Mouse (Mus musculus) cerebellum, postnatal 4 days (tissue): Measurements from ENCODE around the gene Dbn1.

ENCODE experiments used
- DNase-seq, 2 experiments: peaks; one replicate each; pipeline ENCODE4 v3.0.0; 2022; ENCODE audit warnings: low spot score in 2 of 2, mixed read lengths in 1 of 2

Gene Dbn1

DNA sequence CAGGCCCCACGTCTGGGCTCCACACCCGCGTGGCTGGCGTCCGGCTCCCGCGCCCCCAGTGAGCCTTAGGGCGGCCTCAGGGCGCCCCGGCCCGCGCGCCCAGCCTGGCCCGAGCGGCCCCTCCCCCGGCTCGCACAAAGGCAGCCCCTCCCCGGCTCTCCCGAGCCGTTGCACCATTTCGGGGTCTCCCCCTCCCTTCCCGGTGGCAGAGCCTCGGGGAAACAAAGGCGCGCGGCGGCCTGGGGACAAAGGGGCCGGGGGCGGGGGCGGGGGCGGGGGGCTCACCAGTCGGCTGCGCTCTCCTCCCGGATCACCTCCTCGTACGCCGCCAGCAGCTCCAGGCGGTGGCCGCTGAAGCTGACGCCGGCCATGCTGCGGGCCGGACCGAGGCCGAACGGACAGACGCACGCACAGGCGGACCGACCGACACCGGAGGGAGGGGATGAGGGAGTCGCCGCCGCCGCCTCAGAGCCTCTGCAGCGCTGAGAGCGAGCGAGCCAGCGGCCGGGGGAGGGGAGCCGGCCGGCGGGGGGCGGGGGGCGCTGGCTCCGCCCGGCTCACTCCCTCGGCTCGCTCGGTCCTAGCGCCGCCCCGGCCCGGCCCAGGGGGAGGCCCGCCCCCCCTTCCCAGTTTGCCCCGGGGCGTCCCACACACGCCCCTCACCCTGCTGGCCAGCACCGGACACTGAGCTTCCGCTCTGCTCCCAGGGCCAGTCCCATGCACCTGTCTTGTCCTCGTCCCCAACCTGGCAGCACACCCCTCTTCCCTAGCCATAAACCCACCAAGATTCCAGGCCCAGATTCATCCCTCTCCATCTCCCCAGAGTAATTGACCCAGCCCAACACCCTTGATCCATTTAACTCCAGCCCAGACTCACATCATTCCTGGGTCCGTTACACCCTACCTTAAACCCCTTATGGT, at the start of gene Dbn1:
Gene Dbn1, minus strand, starts transcription at position 534 of the 921 bp plus-strand sequence.
- DNase-seq: peak in 1 of 2 experiments; percentile 71

DNA sequence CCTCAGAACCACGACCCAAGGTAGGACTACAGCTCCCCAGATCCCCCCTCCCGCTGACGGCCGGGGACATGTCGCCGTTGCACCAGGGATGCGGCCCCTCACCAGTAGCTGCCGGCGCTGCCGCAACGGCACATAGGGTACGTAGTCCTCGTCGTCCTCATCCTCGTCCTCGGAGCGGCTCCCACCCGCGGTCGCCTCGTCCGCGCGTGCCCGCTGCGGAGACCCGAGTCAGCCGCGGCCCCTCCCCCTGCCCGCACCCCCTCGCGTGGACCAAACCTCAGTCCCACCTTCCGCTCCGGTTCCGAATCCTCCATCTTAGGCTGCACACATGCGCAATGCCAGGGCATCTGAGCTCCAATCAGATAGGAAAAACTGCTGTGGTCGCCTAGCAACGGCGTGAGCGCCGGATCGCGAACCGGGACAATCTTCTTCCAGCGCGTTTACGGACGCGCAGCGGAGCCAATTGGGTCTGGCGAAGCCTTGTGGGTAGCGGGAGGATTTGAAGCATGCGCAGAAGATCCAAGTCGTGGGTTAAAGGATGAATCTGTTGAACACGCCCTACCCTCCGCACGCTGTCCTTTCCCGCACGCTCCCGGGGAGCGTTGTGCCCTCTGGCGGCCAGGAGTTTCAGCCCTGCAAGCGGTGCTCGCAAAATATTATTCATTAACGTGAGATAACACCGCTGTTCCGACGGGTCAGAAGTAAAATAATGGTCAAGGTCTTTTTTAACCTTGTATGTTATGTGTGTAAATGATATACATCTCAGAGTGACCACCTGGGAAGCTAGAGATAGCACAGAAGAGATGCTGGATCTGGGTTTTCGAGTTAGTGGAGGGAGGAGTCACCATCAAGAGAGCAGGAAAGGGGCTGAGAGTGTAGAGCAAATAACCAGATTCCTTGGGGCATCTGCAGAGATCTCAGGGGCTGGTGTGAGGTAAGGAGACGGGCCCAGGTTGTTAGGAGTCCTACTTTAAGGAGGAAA, 48.6 kb upstream of the Dbn1 start, which contains the start of gene Ddx41:
Gene Ddx41, minus strand, starts transcription at position 465 of the 982 bp plus-strand sequence.
- DNase-seq: peak; percentile 99 to 100

DNA sequence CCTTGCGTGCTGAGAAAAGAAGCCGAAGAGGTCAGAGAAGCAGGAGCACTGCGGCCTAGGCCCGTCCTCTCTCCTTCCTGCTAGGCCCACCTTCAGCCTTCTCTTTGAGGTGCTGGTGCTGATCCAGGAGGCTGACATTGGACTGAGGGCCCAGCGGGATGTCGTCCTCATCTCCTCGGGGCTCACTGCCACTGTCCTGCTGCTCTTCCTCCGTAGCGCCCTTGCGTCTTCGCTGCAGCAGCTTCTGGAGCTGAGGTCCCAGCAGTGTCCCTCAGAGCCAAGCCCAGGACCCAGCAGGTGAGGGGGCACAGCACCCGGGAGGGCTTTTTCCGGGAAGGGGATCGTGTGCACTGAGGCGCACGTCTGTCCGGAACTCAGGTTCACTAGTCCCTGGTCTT, 47.9 kb upstream of the Dbn1 start:
- DNase-seq: peak in 1 of 2 experiments; percentile 17

DNA sequence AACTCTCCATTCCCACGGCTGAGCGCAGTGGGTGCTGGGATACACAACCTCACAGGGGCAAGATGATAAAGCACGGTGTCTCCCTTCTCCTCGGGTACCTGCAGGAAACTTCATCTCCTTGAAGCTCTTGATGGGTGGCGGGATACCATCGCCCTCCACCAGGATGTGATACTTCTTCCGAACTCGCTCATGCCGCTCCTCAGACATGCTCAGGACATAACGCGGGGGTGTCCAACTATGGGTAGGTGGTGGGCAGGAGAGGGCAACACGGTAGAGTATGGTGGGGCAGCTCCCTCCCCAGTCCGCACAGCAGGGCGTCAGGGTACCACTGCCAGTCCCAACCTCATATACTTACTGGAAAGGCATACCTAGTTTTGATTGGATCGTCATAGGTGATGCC, 47.3 kb upstream of the Dbn1 start:
- no peak for DNase-seq

DNA sequence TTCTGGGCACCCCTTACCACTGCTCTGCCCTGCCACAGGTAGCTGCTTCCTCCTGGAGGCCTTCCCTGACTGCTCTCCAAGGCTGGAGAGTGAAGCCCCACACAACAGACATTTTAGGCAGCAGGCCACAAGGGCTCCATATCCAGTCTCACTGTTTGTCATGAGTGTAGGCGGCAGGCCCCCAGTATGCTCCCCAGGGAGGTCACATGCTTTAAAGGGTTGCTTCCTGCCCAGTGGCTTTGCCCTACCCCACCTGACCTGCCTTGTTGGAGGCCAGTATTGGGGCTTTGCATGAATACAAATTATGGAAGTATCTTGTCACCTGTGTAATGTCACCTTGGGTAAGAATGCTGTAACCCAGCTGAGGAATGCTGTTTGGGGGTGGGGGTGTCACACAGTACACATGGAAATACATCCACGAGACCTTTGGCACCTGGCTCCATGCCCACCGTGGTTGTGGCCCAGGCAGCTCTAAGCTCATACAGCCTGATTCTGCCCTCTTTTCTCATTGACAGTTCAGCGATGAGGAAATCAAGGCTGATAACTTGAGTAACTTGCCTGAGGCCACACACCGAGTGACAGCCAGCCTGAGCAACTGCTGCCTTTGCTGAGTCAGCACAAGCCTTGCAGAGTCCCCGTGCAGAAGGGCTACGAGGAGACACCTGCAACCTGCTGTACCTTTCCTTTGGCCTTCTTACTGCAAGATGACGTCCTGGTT, 41.4 kb upstream of the Dbn1 start, which contains the start of gene Dok3:
Gene Dok3, minus strand, starts transcription at position 99 of the 718 bp plus-strand sequence.
- DNase-seq: no peak

DNA sequence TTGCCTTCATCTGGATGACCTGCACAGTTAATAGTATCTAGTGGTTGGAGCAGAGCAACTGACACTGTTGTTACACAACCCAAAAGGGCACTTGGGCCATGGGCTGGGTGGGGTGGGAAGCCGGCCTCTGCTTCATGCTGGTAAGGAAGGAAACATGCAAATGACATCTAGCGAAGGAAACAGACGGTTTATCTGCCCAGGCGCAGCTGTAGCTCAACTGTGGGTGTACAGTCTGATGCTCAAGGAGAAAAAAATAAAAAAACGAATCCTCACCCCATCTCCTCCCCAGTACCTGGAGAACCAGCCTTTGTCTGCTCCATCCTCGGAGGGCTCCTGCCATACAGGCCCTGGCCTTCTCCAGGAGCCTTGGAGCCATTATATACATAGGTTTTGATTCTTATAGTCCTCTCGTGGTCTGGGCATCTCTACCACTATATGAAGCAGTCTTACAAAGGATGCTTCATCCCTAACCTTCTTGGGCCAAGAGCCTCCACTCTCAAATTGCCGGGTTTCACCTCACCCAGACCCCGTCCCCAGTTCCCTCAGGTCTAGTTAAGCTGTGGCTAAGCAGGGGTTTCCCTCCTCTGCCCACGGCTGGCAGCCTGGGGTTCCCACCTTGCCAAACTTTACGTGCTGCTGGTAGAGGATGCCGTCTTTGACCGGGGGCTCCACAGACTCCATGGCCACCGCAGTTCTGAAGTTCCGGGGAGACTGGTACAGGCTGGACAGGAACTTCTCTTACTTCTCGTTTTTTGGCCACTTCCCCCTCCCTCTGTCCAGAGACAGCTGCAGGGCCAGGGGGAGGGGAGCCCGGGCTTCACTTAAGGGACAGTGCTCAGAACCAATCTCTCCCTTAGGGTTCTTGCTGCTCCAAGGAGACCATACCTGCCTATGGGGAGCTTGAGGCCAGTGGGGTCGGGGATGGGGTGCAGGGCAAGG, 40.2 kb upstream of the Dbn1 start:
- DNase-seq: no peak

DNA sequence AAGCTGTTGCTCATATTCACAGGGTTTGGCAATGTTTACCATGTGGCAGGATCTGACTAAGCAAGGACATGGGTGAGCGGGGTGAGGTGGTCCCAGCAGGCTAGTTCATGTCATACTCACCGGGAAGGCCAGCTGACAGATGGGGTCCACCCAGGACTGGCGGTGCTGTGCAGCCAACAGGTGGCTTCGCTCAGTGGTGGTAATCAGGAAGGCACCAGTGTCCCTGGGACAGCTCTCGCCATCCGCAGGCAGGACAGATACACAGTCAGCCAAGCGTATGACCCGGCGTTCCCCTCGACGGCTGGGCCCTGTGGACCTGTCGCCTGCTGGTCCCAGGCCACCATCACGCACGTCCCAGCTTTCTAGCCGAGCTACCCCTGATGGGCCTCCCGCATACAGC, 39.3 kb upstream of the Dbn1 start:
- DNase-seq: no peak

DNA sequence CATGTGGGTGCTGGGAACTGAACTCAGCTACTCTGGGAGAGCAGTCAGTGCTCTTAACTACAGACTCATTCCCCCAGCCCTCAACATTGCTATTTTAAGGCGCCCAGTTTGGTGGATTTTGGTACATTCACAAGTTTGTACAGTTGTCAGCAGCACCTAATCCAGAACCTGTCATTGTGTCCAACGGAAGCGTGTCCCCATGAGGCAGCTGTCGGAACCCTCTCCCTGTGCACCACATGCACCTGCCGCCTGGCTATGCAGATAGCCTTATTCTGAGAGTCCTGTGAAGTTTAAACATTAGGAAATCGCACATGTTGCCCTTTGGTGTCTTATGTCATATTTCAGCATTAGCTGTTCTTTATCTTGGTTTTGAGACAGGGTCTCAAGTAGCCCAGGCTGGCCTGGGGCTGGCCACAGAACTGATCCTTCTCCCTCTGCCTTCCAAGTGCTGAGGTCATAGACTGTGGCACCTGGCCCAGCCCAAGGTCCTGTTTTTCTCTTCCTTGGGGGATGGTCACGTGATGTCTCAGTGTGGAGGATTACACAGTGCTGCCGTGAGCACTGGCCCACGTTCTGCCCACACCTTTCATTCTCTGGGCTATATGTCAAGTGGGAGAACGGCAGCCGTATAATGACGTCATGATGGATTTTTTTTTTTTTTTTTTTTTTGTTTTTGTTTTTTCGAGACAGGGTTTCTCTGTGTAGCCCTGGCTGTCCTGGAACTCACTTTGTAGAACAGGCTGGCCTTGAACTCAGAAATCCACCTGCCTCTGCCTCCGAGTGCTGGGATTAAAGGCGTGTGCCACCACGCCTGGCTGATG, 38.0 kb upstream of the Dbn1 start:
- DNase-seq: no peak

DNA sequence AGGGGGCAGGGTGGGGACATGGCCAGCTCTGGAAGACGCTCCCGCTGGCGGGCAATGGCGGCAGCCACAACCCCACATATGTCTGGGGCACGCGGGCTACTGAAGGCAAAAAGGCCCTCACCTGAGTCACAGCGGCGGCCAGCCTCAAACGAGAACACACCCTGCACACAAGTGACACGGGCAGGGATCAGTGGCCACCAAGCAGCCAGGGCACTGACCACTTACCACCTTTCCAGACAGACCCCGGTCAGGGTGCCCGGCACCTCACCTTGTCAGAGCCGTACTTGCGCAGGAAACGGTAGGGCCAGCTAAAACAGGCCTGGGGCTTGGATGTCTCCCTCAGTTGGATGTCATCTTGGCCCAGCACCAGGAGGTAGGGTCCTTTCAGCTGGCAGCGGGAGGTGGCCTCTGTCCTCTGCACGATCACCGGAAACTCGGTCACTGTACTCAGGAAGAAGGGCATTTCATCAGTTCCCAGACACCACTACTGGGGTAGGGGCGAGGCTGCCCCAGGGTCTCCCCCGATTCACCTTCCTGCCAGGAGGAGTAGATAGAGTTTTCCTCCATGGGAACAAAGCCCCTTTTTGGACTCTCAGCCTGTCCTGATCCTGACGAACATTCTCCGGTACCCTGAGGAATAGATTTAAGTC, 36.2 kb upstream of the Dbn1 start:
- DNase-seq: no peak

DNA sequence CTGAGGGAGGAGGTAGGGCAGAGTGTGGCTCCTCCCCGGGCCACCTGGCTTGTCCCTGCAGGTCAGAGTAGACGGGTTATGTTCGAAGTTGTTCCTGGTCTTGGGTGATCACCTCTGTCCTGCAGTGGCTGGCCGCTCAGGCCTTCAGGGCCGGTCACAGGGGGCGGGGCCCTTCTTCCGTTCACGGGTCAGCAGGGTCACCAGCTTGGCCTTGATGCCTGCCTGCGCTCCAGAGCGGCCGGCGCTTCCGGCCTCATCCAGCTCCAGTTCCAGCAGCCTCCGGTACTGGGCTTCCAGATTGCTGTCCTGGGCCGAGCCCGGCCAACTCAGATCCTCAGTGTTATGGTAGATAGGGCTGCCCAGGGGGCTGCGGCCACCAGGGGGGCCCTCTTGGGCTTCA, 35.4 kb upstream of the Dbn1 start:
- DNase-seq: no peak

DNA sequence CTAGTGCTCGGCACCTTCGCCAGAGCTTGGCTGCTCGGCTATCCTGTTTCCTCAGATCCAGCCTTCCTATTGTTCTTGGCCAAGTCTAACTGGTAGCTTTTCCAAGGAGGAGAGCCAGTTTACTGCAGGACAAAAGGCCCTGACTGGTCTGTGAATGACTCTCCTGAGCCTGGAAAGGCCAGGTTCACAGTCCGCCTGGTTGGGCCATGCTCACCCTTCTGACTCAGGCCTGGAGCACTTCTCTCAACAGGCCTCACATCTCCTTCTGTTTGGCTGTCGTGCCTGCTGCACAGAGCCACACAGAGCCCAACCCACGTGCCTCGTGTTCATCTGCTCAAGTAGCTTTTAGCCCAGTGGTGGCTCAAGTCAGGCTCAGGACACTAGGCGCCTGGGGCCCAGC, 34.8 kb upstream of the Dbn1 start:
- no peak for DNase-seq

DNA sequence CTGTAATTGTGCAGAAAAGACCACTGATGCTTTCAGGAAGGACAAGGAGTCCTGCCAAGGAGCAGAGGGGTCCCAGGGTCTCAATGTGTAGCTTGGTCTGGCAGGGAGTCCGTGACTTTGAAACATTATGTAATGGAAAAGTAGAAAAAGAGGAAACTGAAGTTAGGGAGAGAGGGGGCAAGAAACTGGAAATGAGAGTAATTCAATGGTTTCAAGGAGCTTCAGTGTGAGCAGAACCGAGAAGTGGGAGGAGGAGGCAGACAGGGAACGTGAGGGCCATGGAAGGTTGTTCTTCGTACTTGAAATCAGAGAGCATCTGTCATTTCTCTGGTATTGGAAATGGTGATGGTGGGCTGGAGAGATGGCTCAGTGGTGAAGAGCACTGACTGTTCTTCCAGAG, 31.7 kb upstream of the Dbn1 start:
- DNase-seq: no peak

DNA sequence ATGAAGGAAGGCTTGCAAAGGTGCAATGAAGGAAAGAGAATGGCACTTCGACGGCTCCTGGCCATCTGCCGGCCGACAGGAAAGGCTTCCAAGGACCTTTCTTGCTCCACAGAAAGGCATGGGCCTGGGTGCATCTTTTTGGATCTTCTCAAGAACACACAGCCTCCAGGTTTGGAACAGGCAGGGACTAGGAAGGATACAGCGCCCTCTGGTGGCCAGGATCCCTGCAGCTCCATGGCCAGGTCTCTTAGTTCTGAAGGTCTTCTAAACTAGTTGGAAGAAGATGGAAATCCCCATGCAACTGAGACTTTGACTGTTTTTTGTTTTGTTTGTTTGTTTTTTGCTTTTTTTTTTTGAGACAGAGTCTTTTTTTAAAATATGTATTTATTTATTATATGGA, 29.0 kb upstream of the Dbn1 start:
- peak; percentile 88 to 92 for DNase-seq

DNA sequence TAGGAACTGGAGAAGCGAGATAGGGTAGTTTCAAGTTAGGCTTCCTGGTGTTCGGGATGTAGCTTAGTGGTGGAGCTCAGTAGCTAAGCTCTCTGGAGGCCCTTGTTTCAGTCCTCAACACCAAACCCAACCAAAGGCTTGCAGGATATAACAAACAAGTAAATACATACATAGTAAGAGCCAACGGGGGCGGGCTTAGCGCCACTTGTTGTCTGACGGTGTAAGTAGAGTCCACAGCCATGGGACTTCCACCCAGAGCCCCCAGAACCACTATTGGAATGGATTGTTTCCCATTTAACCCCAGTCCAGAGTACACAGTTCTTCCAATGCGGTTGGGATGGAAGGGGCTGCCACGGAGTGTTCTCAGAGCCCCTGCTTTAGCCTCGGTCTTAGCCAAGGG, 25.9 kb upstream of the Dbn1 start:
- no peak for DNase-seq

DNA sequence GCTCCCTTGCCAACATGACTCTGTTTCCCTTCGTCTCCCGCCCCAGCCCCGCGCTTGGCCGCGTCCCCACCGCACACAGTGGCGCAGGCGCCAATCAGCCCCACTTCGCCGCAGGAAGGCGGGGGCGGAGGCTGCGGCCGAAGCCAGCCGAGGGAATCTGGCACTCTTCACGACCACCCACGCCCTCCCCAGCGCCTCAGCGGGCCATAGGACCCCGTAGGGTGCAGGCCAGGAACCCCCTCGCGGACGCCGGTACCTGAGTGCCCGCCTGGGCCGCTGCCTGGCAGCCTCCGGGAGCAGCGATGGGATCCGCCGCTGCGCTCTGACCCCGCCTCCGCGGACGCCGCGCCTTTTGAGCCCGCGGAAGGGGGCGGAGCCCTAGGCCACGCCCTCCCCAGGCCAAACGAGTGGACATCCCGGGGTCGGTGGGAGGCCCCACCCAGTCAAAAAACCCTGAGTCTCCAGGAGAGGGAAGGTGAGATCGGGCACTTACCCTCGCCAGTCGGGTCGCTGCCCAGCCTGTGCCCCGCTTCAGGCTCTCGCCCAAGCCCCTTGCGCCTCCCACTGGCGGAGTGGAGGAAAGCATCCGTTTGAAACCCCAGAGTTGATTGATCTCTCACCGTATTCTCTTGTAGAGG, 25.3 kb upstream of the Dbn1 start, which contains the start of gene Pdlim7:
Gene Pdlim7, minus strand, starts transcription at position 566 of the 638 bp plus-strand sequence.
- peak; percentile 82 to 85 for DNase-seq

DNA sequence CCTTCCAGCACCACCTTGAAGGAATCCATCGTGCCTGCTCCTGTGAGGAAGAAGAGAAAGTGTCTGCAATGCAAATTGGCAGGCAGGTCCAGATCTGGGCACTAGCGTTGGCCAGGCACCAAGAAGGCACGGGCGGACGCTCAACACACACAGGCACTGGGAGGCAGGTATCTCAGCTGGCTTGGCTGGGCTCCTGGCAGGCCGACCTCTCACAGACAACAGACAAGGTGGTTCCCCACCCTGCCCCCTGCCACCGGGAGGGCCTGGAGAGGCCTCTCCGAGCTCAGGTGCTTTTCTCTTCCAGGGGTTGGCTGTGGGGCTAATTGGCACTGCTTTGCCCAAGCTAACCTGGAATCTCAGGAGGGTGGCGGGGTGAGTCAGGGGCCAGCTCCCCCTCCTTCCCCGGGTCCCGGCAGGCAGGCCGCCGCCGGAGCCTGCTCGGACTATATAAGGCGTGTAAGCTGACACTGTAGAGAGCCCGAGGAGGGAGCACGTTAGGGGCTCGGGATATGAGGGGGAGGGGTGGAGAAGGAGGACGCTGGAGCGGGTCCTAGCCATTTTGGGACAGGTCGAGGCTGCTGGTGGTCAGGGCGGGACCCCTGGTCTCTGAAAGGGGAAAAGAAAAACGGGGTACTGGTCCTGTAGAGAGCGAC, 24.6 kb upstream of the Dbn1 start:
- peak; percentile 25 to 35 for DNase-seq

DNA sequence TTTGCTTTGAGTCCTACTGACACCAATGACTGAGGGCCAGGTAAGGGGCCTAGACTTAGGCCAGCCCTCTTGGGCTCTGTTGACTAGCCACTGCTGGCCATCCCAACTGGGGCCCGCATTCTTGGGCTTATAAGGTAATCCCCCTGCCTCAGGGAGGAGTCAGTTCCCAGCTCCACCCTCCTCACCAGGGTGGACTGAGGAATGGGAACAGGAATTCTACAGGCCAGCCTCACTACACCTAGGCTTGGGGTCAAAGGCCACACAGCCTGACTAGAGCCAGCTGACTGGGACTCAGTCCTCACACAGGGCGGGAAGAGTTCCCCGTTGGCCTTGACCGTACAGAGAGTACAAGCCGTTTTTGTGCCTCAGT, 23.6 kb upstream of the Dbn1 start:
- no peak for DNase-seq
